Mouse (Mus musculus): Measurements from ENCODE around the gene Hp1bp3. TPM values are rescaled to one million over a fixed set of nuclear protein-coding genes. Genes with fewer than 3 reads are reported as not detected.

Gene Hp1bp3
- total RNA-seq, 1 experiment from 2014 or later = 317 TPM

DNA sequence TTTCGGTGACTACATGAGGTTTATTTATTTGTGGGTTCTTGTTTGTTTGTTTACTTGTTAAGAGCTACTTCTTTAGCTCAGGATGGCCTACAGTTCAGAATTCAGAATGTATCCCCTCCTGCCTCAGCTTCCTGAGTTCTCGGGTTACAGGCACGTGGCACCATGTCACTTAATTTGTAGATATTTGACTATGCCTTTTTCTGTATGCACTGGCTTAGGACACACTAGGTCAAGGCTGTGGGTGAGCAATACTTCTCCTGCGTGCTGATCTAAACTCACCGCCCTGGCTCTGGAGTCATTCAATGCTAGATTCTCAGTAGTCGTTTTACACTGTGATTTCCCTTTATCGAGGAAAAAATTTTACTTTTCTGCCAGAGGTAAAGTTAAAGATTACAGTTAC lies 4.7 kb downstream of the Hp1bp3 start:
- ATAC-seq (replicated peaks; ENCODE audit: low read depth, poor library complexity, severe bottlenecking) = no peak

DNA sequence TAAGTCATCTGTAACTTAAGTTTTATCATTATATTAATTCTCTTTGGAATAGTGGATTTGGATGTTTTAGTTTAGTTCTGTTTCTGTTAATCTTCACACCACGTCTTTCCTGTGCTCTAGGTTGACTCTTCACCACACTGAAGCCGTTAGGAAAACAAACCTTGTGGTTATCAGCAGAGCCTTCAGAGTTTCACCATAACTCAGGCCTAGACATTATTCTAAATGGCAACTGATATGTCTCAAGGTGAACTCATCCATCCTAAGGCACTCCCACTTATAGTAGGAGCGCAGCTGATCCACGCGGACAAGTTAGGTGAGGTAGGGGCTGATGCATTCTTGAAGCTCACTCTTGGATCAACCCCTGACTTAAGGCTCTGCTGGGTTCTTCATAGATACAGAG lies 5.3 kb downstream of the Hp1bp3 start:
- ATAC-seq (replicated peaks; ENCODE audit: low read depth, poor library complexity, severe bottlenecking) = peak; percentile 24; the same call in 1 of the 2 replicates

GRCm38 (mm10) chr4:138222396-138222795 lies 6.3 kb downstream of the Hp1bp3 start:
- no peak for ATAC-seq (replicated peaks; ENCODE audit: low read depth, poor library complexity, severe bottlenecking)

DNA sequence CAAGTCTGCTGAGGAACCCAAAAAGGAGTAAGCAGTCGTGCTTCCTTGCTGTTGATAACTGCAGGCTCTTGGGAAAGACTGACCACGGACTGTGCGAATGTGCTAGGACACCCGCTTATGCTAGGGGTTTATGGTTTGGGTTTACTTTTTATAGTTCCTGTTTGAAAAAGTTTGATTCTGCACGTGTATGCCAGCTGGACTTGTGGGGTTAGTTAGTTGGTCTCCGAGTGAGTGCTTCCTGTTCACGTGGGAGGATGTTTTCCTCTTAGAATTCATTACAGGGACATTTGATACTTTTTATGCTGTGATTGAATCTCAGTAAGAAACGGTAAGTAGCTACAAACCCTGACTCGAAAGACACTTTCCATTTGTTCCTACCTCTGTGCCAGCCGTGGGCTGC lies 7.5 kb downstream of the Hp1bp3 start:
- peak; percentile 17; the same call in 1 of the 2 replicates for ATAC-seq (replicated peaks; ENCODE audit: low read depth, poor library complexity, severe bottlenecking)

GRCm38 (mm10) chr4:138246756-138247665 lies 30.9 kb downstream of the Hp1bp3 start:
- no peak for ATAC-seq (replicated peaks; ENCODE audit: low read depth, poor library complexity, severe bottlenecking)

- peak; percentile 82 for ATAC-seq (replicated peaks; ENCODE audit: low read depth, poor library complexity, severe bottlenecking)
Measured at GRCm38 (mm10) chr4:138250088-138250960, 34.2 kb downstream of the Hp1bp3 start, which contains the start of the genes Sh2d5 and Kif17. TSS of gene Sh2d5 (plus strand) at chr4:138250403. TSS of gene Kif17 (plus strand) at chr4:138250435.

- ATAC-seq (replicated peaks; ENCODE audit: low read depth, poor library complexity, severe bottlenecking) = peak; percentile 57
Measured at GRCm38 (mm10) chr4:138251819-138252218, 35.7 kb downstream of the Hp1bp3 start.

DNA sequence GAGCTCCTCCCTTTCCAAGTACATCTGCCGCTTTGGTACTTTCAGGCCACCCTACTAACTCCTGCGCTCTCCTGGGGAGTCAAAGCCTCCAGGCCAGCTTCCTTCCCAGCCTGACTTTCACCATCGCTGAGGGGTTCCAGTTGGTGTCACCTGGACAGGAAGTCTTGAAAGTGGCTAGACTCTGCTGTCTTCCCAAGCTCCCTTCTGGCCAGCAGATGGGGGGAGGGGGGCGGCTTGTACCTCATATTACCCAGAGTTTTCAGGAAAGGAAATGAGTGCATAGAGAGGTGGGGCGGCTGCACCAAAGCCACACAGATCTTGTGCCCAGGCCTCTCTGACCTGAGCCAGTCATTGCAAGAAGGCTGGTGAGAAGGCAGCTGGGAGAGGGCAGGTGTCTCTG lies 36.1 kb downstream of the Hp1bp3 start:
- no peak for ATAC-seq (replicated peaks; ENCODE audit: low read depth, poor library complexity, severe bottlenecking)

DNA sequence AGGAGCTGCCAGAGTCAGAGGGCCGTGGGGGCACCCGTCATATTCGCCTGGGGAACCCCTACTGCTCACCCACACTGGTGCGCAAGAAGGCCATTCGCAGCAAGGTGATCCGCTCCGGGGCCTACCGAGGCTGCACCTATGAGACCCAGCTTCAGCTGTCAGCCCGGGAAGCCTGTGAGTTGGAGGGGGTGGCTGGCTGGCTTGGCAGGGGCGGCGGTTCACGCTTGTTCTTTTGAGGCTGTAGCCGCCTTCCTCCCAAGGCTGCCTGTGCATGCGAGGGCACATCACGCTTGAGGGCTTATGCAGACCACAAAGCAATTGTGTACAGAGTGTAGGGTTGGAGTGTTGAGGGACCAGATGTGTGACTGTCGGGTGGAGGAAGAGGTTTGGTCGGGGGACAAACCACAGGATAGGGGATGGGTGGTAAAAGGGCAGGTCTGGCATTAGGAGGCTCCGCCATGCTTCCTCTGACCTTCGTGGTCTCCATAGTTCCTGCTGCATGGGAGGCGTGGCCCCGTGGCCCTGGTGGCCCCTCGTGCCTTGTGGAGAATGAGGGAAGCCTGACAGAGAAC lies 41.1 kb downstream of the Hp1bp3 start:
- peak; percentile 73 for ATAC-seq (replicated peaks; ENCODE audit: low read depth, poor library complexity, severe bottlenecking)

DNA sequence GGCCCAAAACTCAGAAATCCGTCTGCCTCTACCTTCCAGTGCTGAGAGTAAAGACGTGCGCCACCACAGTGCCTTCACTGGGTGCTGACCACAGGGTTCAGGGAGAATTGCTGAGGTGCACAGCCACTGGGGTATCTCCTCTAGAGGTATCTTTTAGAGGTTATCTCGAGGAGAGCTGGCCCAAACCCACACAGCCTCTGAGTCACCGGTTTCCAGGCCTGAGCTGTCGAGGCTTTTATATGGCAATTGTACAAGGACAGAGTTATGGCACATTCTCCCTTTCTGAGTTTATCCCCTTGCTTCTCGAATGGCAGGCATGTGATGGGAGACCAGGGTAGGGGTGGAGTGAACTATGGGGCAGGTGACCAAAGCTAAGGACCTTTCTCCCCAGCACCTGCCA lies 42.6 kb downstream of the Hp1bp3 start:
- ATAC-seq (replicated peaks; ENCODE audit: low read depth, poor library complexity, severe bottlenecking) = no peak

GRCm38 (mm10) chr4:138259482-138259881 lies 43.4 kb downstream of the Hp1bp3 start:
- peak; percentile 50 for ATAC-seq (replicated peaks; ENCODE audit: low read depth, poor library complexity, severe bottlenecking)

DNA sequence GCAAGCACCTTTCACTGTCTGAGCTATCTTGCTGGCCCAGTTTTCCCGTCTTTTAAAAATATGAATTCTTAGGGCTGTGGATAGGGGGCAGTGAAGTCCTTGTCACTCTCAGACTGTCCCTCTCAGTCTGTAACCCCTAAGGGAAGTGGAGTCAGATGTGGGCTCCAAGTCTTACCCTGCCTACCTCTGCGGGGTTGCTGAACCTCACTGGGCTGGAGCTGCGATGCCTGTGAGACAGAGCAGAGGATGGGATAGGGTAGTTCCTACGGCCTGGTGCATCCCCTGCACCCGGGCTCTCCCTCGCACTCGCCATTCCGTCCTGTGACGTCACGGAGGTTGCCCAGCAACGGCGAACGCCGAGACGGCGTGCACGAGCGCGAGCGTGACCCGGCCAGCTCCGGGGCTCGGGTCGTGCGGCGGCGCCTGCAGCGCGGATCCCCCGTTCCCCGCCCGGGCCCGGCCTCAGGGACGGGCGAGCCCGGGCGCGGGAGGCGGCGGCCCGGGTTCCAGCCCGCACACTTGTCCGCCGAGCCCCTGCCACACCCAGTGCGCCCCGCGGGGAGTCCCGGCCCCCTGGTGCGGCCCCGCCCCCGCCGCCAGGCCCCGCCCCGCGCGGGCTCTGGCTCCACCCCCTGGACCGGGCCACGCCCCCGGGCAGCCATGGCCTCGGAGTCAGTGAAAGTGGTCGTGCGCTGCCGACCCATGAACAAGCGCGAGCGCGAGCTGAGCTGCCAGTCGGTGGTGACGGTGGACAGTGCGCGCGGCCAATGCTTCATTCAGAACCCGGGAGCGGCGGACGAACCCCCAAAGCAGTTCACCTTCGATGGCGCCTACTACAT lies 46.0 kb downstream of the Hp1bp3 start:
- peak; percentile 36 for ATAC-seq (replicated peaks; ENCODE audit: low read depth, poor library complexity, severe bottlenecking)

DNA sequence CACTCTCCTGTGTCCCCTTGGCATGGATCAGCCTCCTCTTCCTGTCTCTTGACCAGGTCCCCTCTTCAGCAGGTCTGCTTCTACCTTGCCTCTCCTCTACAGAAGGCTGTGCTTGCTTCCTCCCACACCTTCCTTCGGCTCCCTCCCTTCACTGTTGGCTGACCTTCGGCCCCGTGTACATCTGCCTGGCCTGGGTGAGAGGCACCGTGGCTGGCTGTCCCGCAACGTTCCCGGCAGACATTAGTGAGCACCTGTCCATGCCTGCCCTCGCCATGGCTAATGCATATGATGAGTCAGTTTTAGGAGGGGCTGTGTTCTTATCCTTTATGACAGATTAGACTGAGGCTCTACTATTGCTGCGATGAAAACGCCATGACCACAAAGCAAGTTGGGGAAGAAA lies 51.8 kb downstream of the Hp1bp3 start:
- ATAC-seq (replicated peaks; ENCODE audit: low read depth, poor library complexity, severe bottlenecking) = no peak

DNA sequence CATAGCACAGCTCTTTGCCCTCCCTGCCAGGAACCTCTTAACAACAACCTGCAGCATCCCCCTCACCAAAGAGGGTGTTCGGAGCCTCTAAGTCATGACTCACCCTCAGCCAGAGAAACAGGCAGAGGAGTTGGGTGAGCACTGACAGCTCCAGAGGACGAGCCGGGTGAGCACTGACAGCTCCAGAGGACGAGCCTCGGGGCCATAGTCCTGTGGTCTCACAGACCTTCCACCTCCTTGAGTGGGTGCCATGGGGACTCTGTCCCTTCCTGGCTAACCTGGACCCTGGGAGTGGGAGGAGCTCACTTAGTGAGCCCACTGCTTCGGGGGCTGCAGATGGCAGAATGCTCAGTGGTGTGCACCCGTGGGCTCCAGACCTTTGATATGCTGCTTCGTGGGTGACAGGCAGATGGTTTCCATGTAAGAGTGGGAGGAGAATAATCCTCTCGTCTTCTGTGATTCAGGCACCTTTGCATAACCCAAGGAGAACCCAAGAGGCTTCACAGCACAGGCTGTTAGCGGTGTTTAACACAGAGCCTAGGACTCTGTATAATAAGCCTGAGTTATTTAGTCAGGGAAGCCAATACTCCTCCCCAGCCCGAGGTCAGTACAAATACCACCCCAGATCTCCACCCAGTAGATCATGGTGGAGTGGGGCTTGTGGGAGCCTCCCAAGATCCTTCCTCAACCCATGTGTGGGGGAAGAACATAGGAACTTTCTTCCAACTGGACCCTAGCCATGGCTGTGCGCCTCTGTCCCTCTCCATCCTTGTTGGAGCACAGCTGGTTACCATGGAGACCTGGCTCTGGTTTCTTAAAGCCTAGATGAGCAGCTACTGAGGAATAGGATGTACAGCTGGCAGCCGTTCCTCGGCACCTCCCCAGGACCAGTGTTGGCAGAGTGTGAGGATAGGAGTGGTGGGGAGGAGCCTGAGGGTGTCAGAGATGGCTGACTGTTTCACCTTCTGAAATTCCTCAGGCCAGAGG lies 56.2 kb downstream of the Hp1bp3 start:
- no peak for ATAC-seq (replicated peaks; ENCODE audit: low read depth, poor library complexity, severe bottlenecking)

- no peak for ATAC-seq (replicated peaks; ENCODE audit: low read depth, poor library complexity, severe bottlenecking)
Measured at GRCm38 (mm10) chr4:138278346-138278745, 62.2 kb downstream of the Hp1bp3 start.

DNA sequence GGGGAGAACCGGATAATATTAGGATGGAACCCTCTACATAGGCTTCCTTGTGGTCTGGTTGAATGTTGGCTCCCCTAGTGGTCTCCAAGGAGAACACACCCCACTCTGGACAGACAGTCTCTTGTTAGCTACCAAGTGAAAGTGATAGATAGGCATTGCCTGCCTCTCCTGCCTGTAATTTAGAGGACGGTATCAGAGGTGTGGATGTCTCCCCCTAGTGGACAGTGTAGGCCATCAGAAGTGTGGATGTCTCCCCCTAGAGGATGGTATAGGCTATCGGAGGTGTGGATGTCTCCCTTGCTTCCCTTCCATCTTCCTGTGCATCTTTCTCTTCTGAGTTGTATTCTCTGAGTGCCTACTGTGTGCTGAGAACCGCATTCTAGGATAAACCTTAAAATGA lies 66.7 kb downstream of the Hp1bp3 start:
- ATAC-seq (replicated peaks; ENCODE audit: low read depth, poor library complexity, severe bottlenecking) = peak; percentile 99

DNA sequence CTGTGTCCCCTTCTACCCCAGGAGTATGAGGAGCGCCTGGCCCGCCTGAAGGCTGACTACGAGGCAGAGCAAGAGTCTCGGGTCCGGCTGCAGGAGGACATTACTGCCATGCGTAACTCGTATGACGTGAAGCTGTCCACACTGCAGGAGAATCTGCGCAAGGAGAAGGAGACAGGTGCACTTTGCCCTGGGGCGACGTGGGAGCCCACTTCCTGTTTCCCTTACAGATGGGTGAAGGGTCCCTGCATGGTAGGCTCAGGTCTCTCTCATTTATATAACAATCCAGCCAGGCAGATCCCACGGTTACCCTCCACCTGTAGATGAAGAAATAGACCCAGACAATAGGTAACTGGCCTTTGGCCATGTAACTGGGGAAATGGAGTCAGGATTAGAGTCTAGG lies 70.3 kb downstream of the Hp1bp3 start:
- ATAC-seq (replicated peaks; ENCODE audit: low read depth, poor library complexity, severe bottlenecking) = no peak

DNA sequence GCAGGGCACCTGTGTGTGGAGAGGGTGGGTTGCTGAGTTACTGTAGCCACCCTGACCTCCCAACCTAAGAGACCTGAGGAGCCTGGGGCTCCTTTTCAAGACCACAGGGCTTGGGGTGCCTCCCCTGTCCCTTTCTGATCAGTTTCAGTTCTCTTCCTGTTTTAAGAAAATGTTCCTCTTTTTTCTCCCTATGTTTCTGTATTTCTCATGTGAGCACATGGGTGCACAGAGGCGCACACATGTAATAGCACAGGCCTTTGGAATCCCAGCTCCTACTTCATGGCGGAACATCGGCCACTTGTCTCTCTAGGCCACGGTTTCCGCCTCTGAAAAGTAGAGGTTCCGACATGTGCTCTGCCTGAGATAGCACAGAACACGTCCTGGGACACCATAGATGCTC lies 72.6 kb downstream of the Hp1bp3 start:
- peak; percentile 48; the same call in 1 of the 2 replicates for ATAC-seq (replicated peaks; ENCODE audit: low read depth, poor library complexity, severe bottlenecking)

All from common myeloid progenitor, adult 5-6 weeks (primary cell).